In genomic region chr10:60263351-60263750, GRCm38 (mm10) we compare ENCODE assay signal across 18 mouse cellular contexts. TPM values are rescaled to one million over a fixed set of nuclear protein-coding genes. Genes with fewer than 3 reads are reported as not detected.
DNase-seq lines count a peak whose midpoint lies in the region; ATAC-seq and TF ChIP-seq lines count a peak whose summit lies in the region.
"Had no signal": no experiment of that assay in that cellular context is flagged by ENCODE, and none has a peak within 500 bp of the region (broad histone marks: within the 10 kb centered on the region; RNA-seq: fewer than 3 reads in every experiment).

No protein-coding gene starts in this region.

- no peaks in the 10 kb centered on the region for H3K27me3 ChIP-seq in midbrain, embryonic 11.5 days (ENCODE audit: control insufficient read depth, insufficient read depth, low read length)
- H3K27me3 ChIP-seq in midbrain, postnatal 0 days (ENCODE audit: insufficient read depth, low read length): no peaks in the 10 kb centered on the region
- H3K27me3 ChIP-seq: heart, embryonic 13.5 days; hindbrain, embryonic 15.5 days; lung, embryonic 15.5 days; Patski had no signal

- H3K9me3 ChIP-seq in midbrain, embryonic 11.5 days (ENCODE audit: control insufficient read depth, low read length): no peaks in the 10 kb centered on the region
- H3K9me3 ChIP-seq in midbrain, postnatal 0 days (ENCODE audit: low read length): no peaks in the 10 kb centered on the region
- H3K9me3 ChIP-seq: heart, embryonic 13.5 days; hindbrain, embryonic 15.5 days; lung, embryonic 15.5 days had no signal

- TF ChIP-seq POLR2A in bone marrow, adult 2 months (IDR thresholded peaks at IDR 0.05; ENCODE audit: borderline replicate concordance, control insufficient read depth, low read depth, low read length): no peak

- no peak overlapping the region for H3K27ac ChIP-seq in midbrain, embryonic 11.5 days (ENCODE audit: low read depth, low read length)
- H3K27ac ChIP-seq in midbrain, postnatal 0 days (ENCODE audit: low read depth, low read length): no peak overlapping the region
- peak overlapping the region; percentile 28 for H3K27ac ChIP-seq in bone marrow, adult 2 months (ENCODE audit: control insufficient read depth, insufficient read depth, low read depth, low read length, poor library complexity)
- H3K27ac ChIP-seq: hindbrain, embryonic 15.5 days had no signal

- no peak overlapping the region for H3K4me2 ChIP-seq in midbrain, embryonic 11.5 days
- H3K4me2 ChIP-seq in midbrain, postnatal 0 days (ENCODE audit: low read depth, low read length, poor library complexity, severe bottlenecking): no peak overlapping the region
- H3K4me2 ChIP-seq: heart, embryonic 13.5 days; hindbrain, embryonic 15.5 days; liver, embryonic 11.5 days; lung, embryonic 15.5 days had no signal

- peak; percentile 3 for DNase-seq in adrenal gland, postnatal 14 days
- DNase-seq in adrenal gland, postnatal 4 days (ENCODE audit: low spot score in 2 of 2): no peak
- peak; percentile 70 for DNase-seq in midbrain, embryonic 11.5 days (ENCODE audit: low spot score, missing footprints)
- no peak for DNase-seq in midbrain, postnatal 0 days (ENCODE audit: low spot score)
- DNase-seq in layer of hippocampus, adult 8-10 months (ENCODE audit: low spot score in 2 of 2): no peak
- DNase-seq in right cerebral cortex, postnatal 10 days (ENCODE audit: low spot score in 2 of 2): no peak
- DNase-seq: cerebellum, adult 9-11 months; gastrocnemius, postnatal 36 days; kidney, adult 2 months; kidney, postnatal 25 days; layer of hippocampus, postnatal 36 days had no signal

- no peak overlapping the region for H3K9ac ChIP-seq in midbrain, embryonic 11.5 days (ENCODE audit: low read length)
- no peak overlapping the region for H3K9ac ChIP-seq in midbrain, postnatal 0 days (replicated peaks; ENCODE audit: low read length, poor library complexity, severe bottlenecking)
- H3K9ac ChIP-seq: heart, embryonic 13.5 days; hindbrain, embryonic 15.5 days; lung, embryonic 15.5 days had no signal

- ATAC-seq in midbrain, embryonic 11.5 days (ENCODE audit: low FRiP score): no peak
- ATAC-seq in midbrain, postnatal 0 days (ENCODE audit: low FRiP score): no peak
- ATAC-seq in megakaryocyte, adult 5-6 weeks (ENCODE audit: poor library complexity, severe bottlenecking): peak; percentile 22
- ATAC-seq: Patski had no signal

- TF ChIP-seq CTCF in midbrain, postnatal 0 days (IDR thresholded peaks at IDR 0.05): no peak
- TF ChIP-seq CTCF in bone marrow, adult 2 months (IDR thresholded peaks at IDR 0.05; ENCODE audit: control insufficient read depth, insufficient read depth, low read length): no peak

- no peaks in the 10 kb centered on the region for H3K36me3 ChIP-seq in midbrain, embryonic 11.5 days (ENCODE audit: control insufficient read depth, insufficient read depth, low read length)
- no peaks in the 10 kb centered on the region for H3K36me3 ChIP-seq in midbrain, postnatal 0 days (ENCODE audit: insufficient read depth, low read length)
- H3K36me3 ChIP-seq: heart, embryonic 13.5 days; hindbrain, embryonic 15.5 days; lung, embryonic 15.5 days had no signal

- H3K4me1 ChIP-seq in midbrain, embryonic 11.5 days (ENCODE audit: control insufficient read depth, insufficient read depth, low read length): no peaks in the 10 kb centered on the region
- no peaks in the 10 kb centered on the region for H3K4me1 ChIP-seq in midbrain, postnatal 0 days (ENCODE audit: insufficient read depth, low read length)
- H3K4me1 ChIP-seq in bone marrow, adult 2 months (ENCODE audit: control insufficient read depth, insufficient read depth, low read length): peaks cover 14% of the 10 kb centered on the region

- 92% methylated on average over 7 of the region's 7 CpGs for WGBS in midbrain, embryonic 11.5 days
- WGBS in midbrain, postnatal 0 days: 93% methylated on average over 7 of the region's 7 CpGs
- 28% methylated on average over 7 of the region's 7 CpGs for WGBS in bone marrow, adult 2 months

- no peak overlapping the region for H3K4me3 ChIP-seq in midbrain, embryonic 11.5 days (ENCODE audit: low read depth, low read length)
- no peak overlapping the region for H3K4me3 ChIP-seq in midbrain, postnatal 0 days (ENCODE audit: low read depth, low read length)
- H3K4me3 ChIP-seq in bone marrow, adult 2 months (replicated peaks; ENCODE audit: control insufficient read depth, low read depth, low read length): no peak overlapping the region
- H3K4me3 ChIP-seq: heart, embryonic 13.5 days; hindbrain, embryonic 15.5 days; lung, embryonic 15.5 days had no signal

RNA-seq across cellular contexts. Expression of gene Psap, which starts 14.1 kb away (rescaled TPM):
- total RNA-seq in adrenal gland, postnatal 14 days (2021): 876 and 969 TPM in 2 replicates
- total RNA-seq in adrenal gland, postnatal 4 days (2021): 100 to 1,000 TPM; 671 to 696 TPM
- polyA plus RNA-seq in midbrain, embryonic 11.5 days (2014; fragmentation: Nextera tagmentation; extraction: Ambion mirVana): 77.3 and 83.9 TPM in 2 replicates
- 714 and 811 TPM in 2 replicates for total RNA-seq in midbrain, postnatal 0 days (2014; rRNA removed)
- 272 and 300 TPM in 2 replicates for polyA plus RNA-seq in midbrain, postnatal 0 days (2015; fragmentation: Nextera tagmentation; extraction: Ambion mirVana)
- polyA plus RNA-seq in bone marrow, adult 2 months (2011; ENCODE audit: insufficient read depth, insufficient read length, low replicate concordance, missing spikeins): 271 and 453 TPM in 2 replicates
- 2,144 and 2,167 TPM in 2 replicates for total RNA-seq in megakaryocyte, adult 5-6 weeks (2015)
- total RNA-seq in megakaryocyte, adult 5-6 weeks (2017): 2,372 and 2,545 TPM in 2 replicates
- total RNA-seq in layer of hippocampus, adult 8-10 months (2022): 1,000 to 10,000 TPM; 1,389 to 1,663 (median 1,484) TPM

RNA-seq across cellular contexts. Expression of gene Chst3, which starts 44.3 kb away (rescaled TPM):
- total RNA-seq in adrenal gland, postnatal 14 days (2021): 2.0 and 5.4 TPM in 2 replicates
- 1 to 10 TPM; 3.2 to 3.4 TPM for total RNA-seq in adrenal gland, postnatal 4 days (2021)
- polyA plus RNA-seq in midbrain, embryonic 11.5 days (2014; fragmentation: Nextera tagmentation; extraction: Ambion mirVana): 0.97 and 1.2 TPM in 2 replicates
- total RNA-seq in midbrain, postnatal 0 days (2014; rRNA removed): 4.6 and 5.5 TPM in 2 replicates
- polyA plus RNA-seq in midbrain, postnatal 0 days (2015; fragmentation: Nextera tagmentation; extraction: Ambion mirVana): 0.86 and 0.89 TPM in 2 replicates
- 11.9 and 16.5 TPM in 2 replicates for polyA plus RNA-seq in bone marrow, adult 2 months (2011; ENCODE audit: insufficient read depth, insufficient read length, low replicate concordance, missing spikeins)
- 0.25 TPM in 1 of 2 replicates, not detected in the other for total RNA-seq in megakaryocyte, adult 5-6 weeks (2015)
- 0.15 and 0.16 TPM in 2 replicates for total RNA-seq in megakaryocyte, adult 5-6 weeks (2017)
- total RNA-seq in layer of hippocampus, adult 8-10 months (2022): 1 to 10 TPM; 1.3 to 2.5 (median 1.8) TPM

Comparison
In these comparisons a context has a peak if more than half of its experiments do, and no peak if none do; other contexts are left out.
1. DNase-seq: peak in adrenal gland, postnatal 14 days (single experiment) and midbrain, embryonic 11.5 days (single experiment); none in adrenal gland, postnatal 4 days (0 of 2), midbrain, postnatal 0 days (single experiment), layer of hippocampus, adult 8-10 months (0 of 2) and right cerebral cortex, postnatal 10 days (0 of 2).